Mouse (Mus musculus) telencephalon, adult 2 months (tissue): ENCODE measurements around the gene Cdh6.

ENCODE experiments used
- DNase-seq: peaks from one replicate; pipeline ENCODE4 v3.0.0-alpha.2; 2011; ENCODE audit warnings: low read depth, low spot score

Cdh6 gene

DNA sequence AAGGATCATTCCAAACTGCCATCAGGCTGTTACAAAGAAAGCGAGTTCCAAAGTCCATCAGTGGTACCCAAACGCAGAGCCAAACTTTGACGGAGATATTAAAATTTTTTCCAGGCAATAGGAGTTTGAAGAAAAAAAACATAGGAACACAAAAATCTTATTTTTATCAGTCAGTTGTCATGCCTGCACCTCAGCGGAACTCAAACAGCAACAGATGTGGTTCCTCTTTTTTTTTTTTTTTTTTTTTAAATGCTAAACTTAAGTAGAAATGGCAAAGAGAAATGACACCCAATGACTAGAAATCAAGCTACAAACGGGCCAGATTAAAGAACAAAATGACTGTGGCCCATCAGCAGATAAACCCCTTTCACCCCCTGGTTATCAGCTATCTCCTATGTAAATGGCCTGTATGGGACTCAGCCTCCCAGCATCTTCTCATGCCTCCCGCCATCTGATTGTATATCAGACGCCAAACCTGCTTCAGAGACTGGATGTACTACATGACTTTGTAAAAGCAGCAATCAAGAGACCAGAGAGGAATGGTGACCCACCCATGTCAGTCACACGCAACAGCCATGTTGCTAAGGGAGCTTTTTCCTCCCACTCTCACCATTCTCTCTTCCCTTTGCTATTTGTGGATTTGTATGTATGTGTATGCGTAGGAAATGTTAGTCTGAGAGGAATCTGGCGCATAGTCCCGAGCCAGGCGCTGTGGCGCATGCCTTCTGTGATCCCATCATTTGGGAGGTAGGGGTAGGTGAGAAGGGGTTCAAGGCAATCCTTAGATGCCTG, 8.2 kb downstream of the Cdh6 start:
- DNase-seq: no peak

- no peak for DNase-seq
Measured at GRCm38 (mm10) chr15:13155820-13156219, 17.7 kb downstream of the Cdh6 start.

- DNase-seq: no peak
Measured at GRCm38 (mm10) chr15:13155418-13155817, 18.1 kb downstream of the Cdh6 start.

GRCm38 (mm10) chr15:13141983-13142382, 31.5 kb downstream of the Cdh6 start:
- DNase-seq: no peak

- DNase-seq: no peak
Measured at GRCm38 (mm10) chr15:13139662-13140061, 33.8 kb downstream of the Cdh6 start.

- no peak for DNase-seq
Measured at GRCm38 (mm10) chr15:13137166-13137565, 36.3 kb downstream of the Cdh6 start.

- no peak for DNase-seq
Measured at GRCm38 (mm10) chr15:13134086-13134485, 39.4 kb downstream of the Cdh6 start.

DNA sequence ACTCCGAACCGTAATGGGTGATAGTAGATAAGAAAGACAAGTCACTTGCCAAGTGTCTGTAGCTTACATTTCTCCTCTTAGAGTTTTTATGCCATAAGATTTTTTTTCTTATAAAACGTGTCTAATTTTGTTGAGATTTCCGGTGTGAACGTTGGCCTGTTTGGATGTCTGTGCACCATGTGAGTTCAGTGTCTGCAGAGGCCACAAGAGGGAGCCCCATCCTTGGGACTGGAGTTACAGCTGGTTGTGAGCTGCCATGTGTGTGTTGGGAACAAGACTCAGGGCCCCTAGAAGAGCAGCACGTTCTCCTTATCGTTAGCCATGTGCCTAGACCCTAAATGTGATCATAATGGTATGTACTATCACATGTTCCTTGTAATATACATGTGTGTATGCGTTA, 40.1 kb downstream of the Cdh6 start:
- no peak for DNase-seq

DNA sequence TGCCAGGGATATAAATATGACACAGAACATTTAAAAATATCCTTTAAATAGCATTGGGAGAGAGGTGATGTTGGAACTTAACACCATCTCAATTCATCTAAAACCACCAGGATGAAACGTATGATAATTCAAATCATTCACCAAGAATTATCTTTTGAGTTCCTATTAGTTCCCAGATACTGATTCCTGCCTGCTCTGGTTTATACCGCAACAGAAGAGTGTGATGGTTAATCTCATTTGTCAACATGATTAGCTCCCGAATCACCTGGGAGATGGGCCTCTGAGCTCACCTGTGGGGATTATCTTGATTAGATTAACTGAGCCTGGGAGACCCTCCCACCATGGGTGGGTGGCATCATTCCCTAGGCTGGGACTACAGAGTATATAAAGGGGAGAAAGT, 41.0 kb downstream of the Cdh6 start:
- no peak for DNase-seq

DNA sequence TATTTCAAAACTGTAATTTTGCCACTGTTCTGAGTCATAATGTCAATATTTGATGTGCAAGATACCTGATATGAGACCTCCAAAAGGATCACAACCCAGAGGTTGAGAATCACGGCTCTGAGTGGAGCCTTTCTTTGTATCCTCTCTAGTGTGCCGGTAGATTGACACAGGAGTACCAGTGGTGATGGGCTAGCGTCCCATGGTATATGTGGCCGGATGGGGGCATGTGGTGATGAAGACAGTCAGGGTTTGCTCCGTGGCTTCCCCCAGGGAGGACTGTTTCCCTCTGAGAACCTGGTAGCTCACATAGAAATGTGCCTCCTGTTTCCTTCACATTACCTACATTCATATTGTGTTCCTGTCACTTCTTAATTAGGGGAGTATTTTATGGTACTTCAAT, 43.2 kb downstream of the Cdh6 start:
- DNase-seq: no peak

DNA sequence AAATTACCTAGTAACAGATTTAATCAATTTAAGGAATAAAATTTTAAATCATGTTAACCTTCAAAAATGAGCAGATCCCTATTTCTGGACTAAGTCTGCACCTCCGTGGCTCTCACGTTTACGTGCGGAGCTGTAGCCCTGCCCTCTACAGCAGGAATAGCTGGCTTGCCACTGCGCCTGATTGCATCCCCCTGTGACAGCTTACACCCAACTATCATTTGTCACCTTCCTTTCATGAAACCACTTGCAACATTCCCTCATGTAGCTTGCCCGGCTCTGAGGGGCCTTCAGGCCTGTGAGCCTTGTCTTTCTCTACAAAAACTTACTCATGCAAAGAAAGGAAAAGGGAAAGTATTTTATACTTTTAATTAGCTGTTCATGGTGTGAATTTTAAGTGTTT, 73.1 kb downstream of the Cdh6 start:
- DNase-seq: no peak

GRCm38 (mm10) chr15:13097861-13098260, 75.6 kb downstream of the Cdh6 start:
- no peak for DNase-seq

DNA sequence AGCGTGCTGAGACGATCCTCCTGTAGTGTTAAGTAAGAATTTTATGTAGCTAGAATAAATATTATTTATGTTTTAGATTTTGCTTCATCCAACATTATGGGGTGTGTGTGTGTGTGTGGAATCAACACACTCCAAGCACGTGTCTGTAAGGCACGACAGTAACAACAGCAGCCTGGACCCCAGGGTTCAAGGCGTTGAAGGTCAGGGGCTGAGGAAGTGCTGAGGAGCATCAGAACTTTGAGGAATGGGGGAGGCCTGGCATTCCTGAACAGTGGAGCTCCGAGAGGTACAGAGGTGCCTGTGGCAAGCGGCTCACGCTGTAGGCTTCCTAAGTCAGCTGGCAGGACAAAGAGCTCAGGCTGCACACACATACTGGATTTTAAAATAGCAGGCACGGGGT, 78.1 kb downstream of the Cdh6 start:
- DNase-seq: no peak

- no peak for DNase-seq
Measured at GRCm38 (mm10) chr15:13094881-13095256, 78.6 kb downstream of the Cdh6 start.

- no peak for DNase-seq
Measured at GRCm38 (mm10) chr15:13093954-13094880, 79.3 kb downstream of the Cdh6 start.

DNA sequence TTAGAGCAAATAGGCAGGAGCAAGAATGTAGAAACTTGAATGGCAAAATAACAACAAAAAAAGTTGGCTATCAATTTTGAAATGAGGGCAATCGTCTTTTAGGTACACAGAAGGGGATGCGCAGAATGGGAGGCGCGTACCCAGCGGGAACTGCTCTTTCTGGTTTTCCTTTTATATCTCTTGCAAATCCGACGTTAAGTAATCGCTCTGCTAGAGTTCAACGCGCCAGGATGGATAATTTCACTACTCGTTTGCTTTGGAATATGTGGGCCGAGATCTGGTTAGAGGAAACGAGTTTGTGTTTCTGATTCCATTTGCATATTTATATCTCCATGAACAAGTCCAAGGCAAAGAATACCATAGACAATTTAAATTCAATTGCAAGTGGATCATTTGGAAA, 81.4 kb downstream of the Cdh6 start:
- no peak for DNase-seq

- DNase-seq: no peak
Measured at GRCm38 (mm10) chr15:13088504-13089058, 84.9 kb downstream of the Cdh6 start.

DNA sequence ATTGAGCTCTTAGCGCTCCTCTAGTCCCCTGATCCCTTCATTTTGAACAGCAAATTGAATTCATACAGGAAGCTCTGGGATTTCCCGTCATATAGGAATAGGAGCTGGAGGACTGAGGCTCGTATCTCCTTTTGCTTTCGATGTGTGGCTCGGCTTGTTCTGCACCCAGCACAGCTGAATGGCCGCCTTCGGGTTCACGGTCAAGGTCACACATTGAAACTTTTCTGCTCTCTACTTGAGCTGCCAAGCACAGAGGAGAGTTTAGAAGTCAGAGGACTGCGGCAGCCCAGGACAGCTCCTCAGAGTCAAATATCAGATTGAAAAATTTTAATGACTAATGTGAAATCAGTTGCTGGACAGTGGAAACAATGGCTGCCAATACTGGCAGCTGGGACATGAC, 88.7 kb downstream of the Cdh6 start:
- no peak for DNase-seq

DNA sequence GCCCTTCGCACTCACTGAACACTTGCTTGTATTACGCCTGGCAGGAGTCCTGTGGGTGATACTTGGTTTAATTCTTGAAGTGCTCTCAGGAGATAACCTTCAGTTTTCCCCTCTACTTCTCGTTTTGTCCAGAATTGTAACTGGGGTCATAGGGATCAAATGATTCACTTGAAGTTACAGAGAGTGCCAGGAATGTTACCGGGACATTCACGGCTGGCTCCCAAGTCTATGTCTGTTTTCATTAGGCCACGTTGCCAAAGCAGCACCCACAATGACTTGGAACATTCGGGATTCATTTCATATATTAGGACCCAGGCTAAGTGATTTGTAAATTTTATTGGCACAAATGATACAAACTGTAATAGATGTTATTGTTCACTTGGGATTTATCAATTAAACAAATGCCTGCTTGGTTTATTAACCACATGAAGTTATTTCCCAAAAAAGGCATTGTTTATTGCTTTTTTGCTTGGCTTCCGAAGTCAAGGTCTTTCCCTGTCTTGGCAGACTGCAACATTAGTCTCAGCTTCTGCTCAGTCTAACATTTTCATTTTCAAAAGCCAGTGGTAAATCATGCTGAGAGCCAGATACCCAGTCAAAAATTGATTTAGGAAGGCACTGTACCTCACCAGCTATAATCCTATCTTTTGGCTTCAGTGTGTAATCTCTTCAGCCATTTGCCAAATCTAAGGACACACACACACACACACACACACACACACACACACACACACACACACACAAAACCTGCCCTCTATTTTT, 96.4 kb downstream of the Cdh6 start:
- no peak for DNase-seq

DNA sequence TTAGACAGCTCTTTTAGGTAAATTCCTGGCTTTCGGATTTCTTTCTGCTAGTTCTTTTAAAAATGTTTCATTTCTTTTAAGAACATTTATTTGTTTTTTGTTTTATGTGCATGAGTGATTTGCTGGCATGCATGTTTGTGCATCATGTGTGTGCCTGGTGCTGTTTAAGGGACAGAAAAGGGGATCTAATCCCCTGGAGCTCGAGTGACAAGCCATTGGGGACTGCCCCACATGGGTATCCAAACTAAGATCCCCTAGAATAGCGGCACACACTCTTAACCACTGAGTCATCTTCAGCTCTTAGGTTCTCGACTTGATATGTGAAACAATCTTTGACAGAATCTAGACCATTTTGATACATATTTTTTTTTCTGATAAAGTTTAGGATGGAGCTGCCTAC, 99.4 kb downstream of the Cdh6 start:
- no peak for DNase-seq

DNA sequence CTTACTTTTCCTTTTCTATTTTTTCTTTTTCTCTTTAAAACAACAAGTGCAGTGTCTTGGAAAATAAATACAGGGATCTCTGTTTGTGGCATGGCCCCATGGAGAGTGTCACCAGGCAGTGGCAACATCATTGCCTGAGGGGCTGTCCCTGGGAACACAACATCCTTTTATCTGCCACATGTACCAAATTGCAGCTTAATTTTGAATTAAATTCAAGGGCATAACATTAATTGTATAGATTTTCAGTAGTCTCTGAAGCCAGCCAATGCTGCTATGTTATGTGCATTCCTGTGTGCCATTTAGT, 105.3 kb downstream of the Cdh6 start:
- DNase-seq: no peak
